Mouse (Mus musculus) E14TG2a.4 (cell line): Measurements from ENCODE around the gene Rtn4r.

Experiments
- CTCF ChIP-seq: conservative IDR thresholded peaks from 2 replicates; pipeline ENCODE4 v1.5.1; 2014; ENCODE audit warnings: low read length
- NANOG ChIP-seq: IDR thresholded peaks from 2 replicates; pipeline ENCODE4 v1.6.1; 2014; ENCODE audit warnings: borderline replicate concordance, low read length, mixed read lengths

GRCm38 (mm10) chr16:18169776-18170175 lies 42.3 kb downstream of the Rtn4r start:
- TF ChIP-seq CTCF (no peak), NANOG (no peak)
